Mouse (Mus musculus) ES-E14 (cell line): ENCODE data around the gene Galp. TPM values are rescaled to one million over a fixed set of nuclear protein-coding genes. Genes with fewer than 3 reads are reported as not detected.
"Not testable (repeated sequence)": the region's sequence is repeated elsewhere in the genome, so short reads cannot be mapped to it uniquely, and the experiment has no call there.

ENCODE experiments used
- DNase-seq: peaks from one replicate; pipeline ENCODE4 v3.0.0-alpha.2; 2013; ENCODE audit warnings: low read depth, low spot score
- H3K27ac ChIP-seq: 2 replicates; pipeline ENCODE4 v1.5.1; 2012; ENCODE audit warnings: low read depth, mild to moderate bottlenecking, low read length, moderate library complexity, mixed read lengths; ENCODE audit not compliant: poor library complexity, insufficient read depth, severe bottlenecking
- H3K36me3 ChIP-seq: 2 replicates; pipeline ENCODE4 v1.6.1; 2012; ENCODE audit warnings: mild to moderate bottlenecking, low read length, moderate library complexity, mixed read lengths; ENCODE audit not compliant: control insufficient read depth, poor library complexity, insufficient read depth, severe bottlenecking
- H3K4me1 ChIP-seq, 2 experiments: fragments of 150-350 bp in 1 of 2; sonication (generic) in 1 of 2; 2 replicates each; pipeline ENCODE4 v1.6.1; 2012; ENCODE audit warnings: low read length in 2 of 2, mild to moderate bottlenecking in 1 of 2, mixed read lengths in 1 of 2; ENCODE audit not compliant: control insufficient read depth in 2 of 2, insufficient read depth in 2 of 2, poor library complexity in 1 of 2
- H3K4me3 ChIP-seq, 2 experiments: fragments of 150-350 bp in 1 of 2; sonication (generic) in 1 of 2; 2 replicates each; pipeline ENCODE4 v1.5.1; 2012; ENCODE audit warnings: low read length in 2 of 2, low read depth in 1 of 2, mild to moderate bottlenecking in 1 of 2, mixed read lengths in 1 of 2; ENCODE audit not compliant: insufficient read depth in 1 of 2, poor library complexity in 1 of 2, severe bottlenecking in 1 of 2
- H3K9ac ChIP-seq: 2 replicates; pipeline ENCODE4 v1.6.1; 2012; ENCODE audit warnings: low read depth, mild to moderate bottlenecking, low read length, mixed read lengths; ENCODE audit not compliant: poor library complexity, insufficient read depth, severe bottlenecking
- H3K9me3 ChIP-seq: fragments of 150-350 bp; sonication (generic); 2 replicates; pipeline ENCODE4 v1.6.1; 2012; ENCODE audit warnings: low read depth, mild to moderate bottlenecking, low read length; ENCODE audit not compliant: control insufficient read depth, insufficient read depth
- CHD2 ChIP-seq: IDR thresholded peaks from 2 replicates; pipeline ENCODE4 v1.6.1; 2014; ENCODE audit warnings: mild to moderate bottlenecking, low read depth, low read length, inconsistent platforms
- HCFC1 ChIP-seq: IDR thresholded peaks from 2 replicates; pipeline ENCODE4 v1.6.1; 2012; ENCODE audit warnings: low read length, inconsistent platforms, borderline replicate concordance; ENCODE audit not compliant: insufficient read depth
- MAFK ChIP-seq: IDR thresholded peaks from 2 replicates; pipeline ENCODE4 v1.6.1; 2014; ENCODE audit warnings: mild to moderate bottlenecking, low read depth, low read length, inconsistent platforms; ENCODE audit not compliant: insufficient read depth
- ZC3H11A ChIP-seq: IDR thresholded peaks from 2 replicates; pipeline ENCODE4 v1.6.1; 2012; ENCODE audit warnings: low read depth, mild to moderate bottlenecking, inconsistent platforms, low read length, borderline replicate concordance
- ZNF384 ChIP-seq: IDR thresholded peaks from 2 replicates; pipeline ENCODE4 v1.6.1; 2012; ENCODE audit warnings: low read depth, low read length, inconsistent platforms
- in situ Hi-C, 2 experiments: fragments of 600-800 bp; cut with MboI; formaldehyde crosslinking; loops; one replicate each; pipeline ENCODE4 v1.15.1; 2025; ENCODE audit warnings: low sequenced_read_pairs in 2 of 2, inconsistent platforms in 1 of 2; ENCODE audit not compliant: unreplicated experiment in 2 of 2
- total RNA-seq: library from RNA; depleted of rRNA; stranded (reverse); fragments of 300-350 nt; gene quantifications from 2 replicates; pipeline ENCODE4 v1.2.3, GENCODE M21; 2012

Galp gene
- total RNA-seq, 1 experiment: not detected

DNA sequence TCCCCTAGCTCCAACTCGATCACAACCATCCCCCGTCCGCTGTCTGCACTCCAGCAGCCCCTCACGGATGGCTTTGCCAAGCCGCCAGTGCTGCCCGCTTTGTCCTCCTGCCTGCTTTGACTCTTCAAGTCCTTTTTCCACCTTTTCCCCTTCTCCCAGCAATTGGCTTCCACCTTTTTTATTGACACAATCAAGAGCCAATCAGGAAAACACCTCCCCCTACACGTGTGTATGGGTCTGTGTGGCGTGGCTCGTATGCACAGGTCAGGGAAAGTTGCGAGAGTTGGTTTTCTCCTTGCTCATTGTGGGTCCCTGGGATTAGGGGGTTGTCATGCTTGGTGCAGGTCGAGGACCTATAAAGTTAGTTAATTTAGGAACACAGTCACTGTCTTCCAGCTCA, 42.9 kb downstream of the Galp start:
- Histone ChIP-seq H3K4me1 (peaks cover 2 to 11% of the 10 kb centered on the region in 2 experiments; a peak in 2 of 4 replicates), H3K4me3 (peak overlapping the region in 1 of 2 experiments; percentile 38; a peak in 2 of 4 replicates), H3K9ac (peak overlapping the region; percentile 62), H3K36me3 (no peaks in the 10 kb centered on the region; the same call in 1 of the 2 replicates), H3K9me3 (no peaks in the 10 kb centered on the region), H3K27ac (no peak overlapping the region)
- in situ Hi-C loops: no loop called here
- TF ChIP-seq ZNF384 (no peak), MAFK (no peak), HCFC1 (no peak), CHD2 (peak; percentile 75; the same call in 1 of the 2 replicates), ZC3H11A (no peak)
- DNase-seq: peak; percentile 70

DNA sequence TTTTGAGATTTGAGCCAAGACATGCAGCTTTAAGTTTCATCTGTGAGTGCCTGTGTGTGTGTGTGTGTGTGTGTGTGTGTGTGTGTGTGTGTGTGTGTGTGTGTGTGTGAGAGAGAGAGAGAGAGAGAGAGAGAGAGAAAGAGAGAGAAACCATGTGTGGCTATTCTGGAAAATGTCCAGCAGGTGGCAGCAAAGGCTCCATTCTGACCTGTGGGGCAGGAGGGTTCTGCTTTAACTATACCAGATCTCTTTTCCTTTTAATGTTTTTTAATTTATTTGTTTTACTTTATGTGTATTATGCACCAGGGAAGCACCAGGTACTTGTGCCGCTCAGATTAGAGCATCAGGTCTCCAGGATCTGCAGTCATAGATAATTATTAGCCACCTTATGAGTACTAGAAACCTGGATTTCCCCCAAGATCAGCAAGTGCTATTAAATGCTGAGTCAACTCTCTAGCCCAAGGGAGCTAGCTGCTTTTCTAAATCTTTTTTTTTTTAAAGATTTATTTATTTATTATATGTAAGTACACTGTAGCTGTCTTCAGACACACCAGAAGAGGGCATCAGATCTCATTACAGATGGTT, 44.0 kb downstream of the Galp start:
- H3K9me3 ChIP-seq, H3K9ac ChIP-seq, H3K36me3 ChIP-seq, H3K27ac ChIP-seq, in situ Hi-C loops, H3K4me3 ChIP-seq: not testable (repeated sequence)
- TF ChIP-seq MAFK: 0 out of 2 replicates have a peak, but pooled peaks have one; percentile 21
- DNase-seq: peak; percentile 68
- peaks cover 2 to 14% of the 10 kb centered on the region in 2 experiments; a peak in 2 of 4 replicates for H3K4me1 ChIP-seq

DNA sequence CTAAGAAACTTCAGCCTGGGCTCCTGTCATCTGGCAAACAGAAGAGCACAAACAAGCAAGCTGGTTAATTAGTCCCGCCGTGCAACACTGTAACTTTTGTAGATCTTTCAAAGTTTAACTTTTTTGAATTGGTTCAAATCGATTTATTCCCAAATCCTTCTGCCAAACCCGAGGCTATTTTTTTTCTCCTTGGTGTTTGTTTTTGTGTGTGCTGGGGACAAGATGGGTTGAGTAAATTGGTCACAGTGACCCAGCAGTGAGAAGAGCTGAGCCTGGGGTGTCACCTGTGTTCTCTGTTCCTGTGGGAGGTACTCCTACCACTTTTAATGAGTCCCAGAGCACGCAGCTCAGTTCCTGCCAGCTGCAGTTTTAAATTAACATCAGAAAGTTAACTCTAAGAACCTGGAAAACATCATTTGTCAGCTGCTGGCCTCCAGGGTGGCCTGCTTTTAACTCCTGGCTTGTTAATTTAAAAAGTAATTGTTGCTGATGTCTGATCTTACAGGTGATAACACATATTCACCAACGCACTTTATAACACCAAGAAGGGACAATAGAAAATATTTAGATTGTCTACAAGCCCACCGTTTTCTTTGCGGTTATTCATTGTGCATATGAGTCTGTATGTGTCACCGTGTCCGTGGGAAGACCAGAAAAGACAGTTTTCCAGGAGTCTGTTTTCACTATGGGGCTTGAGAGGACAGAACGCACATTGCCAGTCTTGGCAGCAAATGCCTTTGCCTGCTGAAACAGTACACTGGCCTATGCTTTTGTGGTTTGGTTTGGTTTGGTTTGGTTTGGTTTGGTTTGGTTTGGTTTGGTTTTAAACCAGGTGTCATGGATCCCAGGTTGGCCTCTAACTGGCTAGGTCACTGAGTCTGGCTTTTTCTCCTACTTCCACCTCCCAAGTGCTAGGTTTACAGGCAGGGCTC, 47.7 kb downstream of the Galp start:
- Histone ChIP-seq H3K4me1 (peaks cover 2 to 12% of the 10 kb centered on the region in 2 experiments; a peak in 2 of 4 replicates), H3K27ac (no peak overlapping the region; the same call in 1 of the 2 replicates), H3K36me3 (no peaks in the 10 kb centered on the region), H3K4me3 (no peak overlapping the region), H3K9ac (no peak overlapping the region), H3K9me3 (no peaks in the 10 kb centered on the region)
- no peak for DNase-seq
- no peak for TF ChIP-seq CHD2
- no peak for TF ChIP-seq ZNF384
- no peak for TF ChIP-seq HCFC1
- TF ChIP-seq ZC3H11A: no peak
- TF ChIP-seq MAFK: no peak
- in situ Hi-C loops: no loop called here

DNA sequence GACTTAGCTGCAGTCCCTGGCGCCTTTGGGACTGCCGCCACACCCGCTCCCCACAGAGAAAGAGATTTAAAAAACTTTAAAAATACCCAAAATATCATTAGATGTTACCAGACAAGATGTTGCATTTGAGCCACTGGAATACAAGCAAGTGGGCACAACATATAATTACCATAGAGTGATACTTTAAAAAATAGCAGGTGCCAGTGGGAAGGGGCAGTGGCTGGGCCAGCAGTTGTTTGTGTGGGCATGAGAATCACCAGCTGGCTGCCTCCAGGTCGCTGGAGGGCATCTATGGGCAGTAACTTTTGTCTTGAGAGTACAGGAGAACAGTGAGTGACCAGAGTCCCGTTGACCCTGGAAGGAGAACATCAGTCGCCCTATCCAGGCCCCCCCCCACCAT, 55.5 kb downstream of the Galp start, which contains the start of gene Epp13:
Gene Epp13, plus strand, starts transcription at position 301 of the 400 bp plus-strand sequence.
- Histone ChIP-seq H3K27ac (no peak within 1 kb of the TSS), H3K36me3 (no peaks in the 10 kb centered on the region; the same call in 1 of the 2 replicates), H3K4me1 (peaks cover 0 to under 1% of the 10 kb centered on the region in 2 experiments; a peak in 1 of 4 replicates), H3K4me3 (no peak within 1 kb of the TSS), H3K9me3 (no peaks in the 10 kb centered on the region), H3K9ac (no peak within 1 kb of the TSS)
- DNase-seq: no peak
- in situ Hi-C loops: no loop called here
- TF ChIP-seq HCFC1: no peak
- no peak for TF ChIP-seq MAFK
- no peak for TF ChIP-seq ZC3H11A
- TF ChIP-seq ZNF384: no peak
- no peak for TF ChIP-seq CHD2
